Mouse (Mus musculus): Measurements from ENCODE around the gene Btbd9.

- TF ChIP-seq CTCF (IDR thresholded peaks at IDR 0.05; ENCODE audit: extremely low read depth, insufficient read depth, insufficient read length, insufficient replicate concordance) (no peak), POLR2A (IDR thresholded peaks at IDR 0.05; ENCODE audit: low read depth, low read length) (no peak)
Observed at GRCm38 (mm10) chr17:30489629-30490028, 86.7 kb downstream of the Btbd9 start.
